Mouse (Mus musculus): ENCODE data around the gene Ttyh3.
A peak's percentile ranks its signal among the peaks of the same experiment; 100 is the strongest.

GRCm38 (mm10) chr5:140609511-140610272 lies 39.1 kb downstream of the Ttyh3 start:
- no peak for TF ChIP-seq CTCF (IDR thresholded peaks at IDR 0.05; ENCODE audit: borderline replicate concordance, control insufficient read depth, extremely low read depth, insufficient read depth, low read length, poor library complexity)
- 0 out of 2 replicates have a peak, but pooled peaks have one; percentile 27 for TF ChIP-seq POLR2A (IDR thresholded peaks at IDR 0.05; ENCODE audit: control insufficient read depth, extremely low read depth, insufficient read depth, low read length, poor library complexity)

Data from thymus, adult 2 months (tissue).